Mouse (Mus musculus): Measurements from ENCODE around the gene Ctdspl. TPM values are rescaled to one million over a fixed set of nuclear protein-coding genes. Genes with fewer than 3 reads are reported as not detected.

Ctdspl gene
- polyA plus RNA-seq, 1 experiment from 2014 or later, result 9.0 TPM

DNA sequence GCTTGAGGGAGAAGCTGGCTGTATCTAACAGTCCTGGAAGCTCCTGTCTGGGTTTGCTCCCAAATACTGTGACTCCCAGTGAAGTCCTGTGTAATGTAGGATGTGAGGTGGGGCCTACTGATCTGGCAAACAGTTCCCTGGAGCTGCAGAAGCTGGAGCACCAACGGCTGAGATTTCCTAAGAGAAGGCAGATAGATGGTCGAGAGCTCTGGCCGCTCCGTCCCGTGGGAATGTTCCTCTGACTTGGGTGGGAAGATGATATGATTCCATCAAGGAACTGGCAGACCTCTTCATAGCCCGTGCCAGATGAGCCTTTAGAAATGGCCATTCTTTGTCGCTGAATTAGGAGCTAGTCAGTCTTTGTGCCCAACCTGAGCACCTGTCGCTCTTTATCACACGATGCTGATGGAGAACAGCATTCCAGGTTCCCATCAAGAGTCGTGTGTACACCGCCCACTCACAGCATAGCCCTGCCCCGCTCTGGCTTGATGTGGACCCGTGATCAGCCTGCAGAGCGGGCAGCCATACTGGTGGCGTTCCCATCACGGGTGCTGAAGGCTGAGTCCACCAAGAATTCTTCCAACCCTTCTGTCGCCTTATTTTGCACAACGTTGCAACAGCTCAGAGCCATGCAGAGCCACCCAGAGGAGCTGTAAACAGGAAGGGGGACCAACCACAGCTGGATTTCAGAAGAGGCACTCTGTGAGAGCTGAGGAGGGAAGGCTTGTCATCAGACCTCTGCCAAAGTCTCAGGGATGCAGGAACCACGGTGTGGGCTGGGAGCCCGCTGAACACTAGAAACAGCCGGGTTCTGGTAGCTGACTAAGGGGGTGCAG, 65.7 kb downstream of the Ctdspl start:
- Histone ChIP-seq H3K9ac (ENCODE audit: low read length) (no peak overlapping the region), H3K4me1 (replicated peaks; ENCODE audit: control insufficient read depth, insufficient read depth, low read length) (peaks cover 9% of the 10 kb centered on the region), H3K27ac (ENCODE audit: low read depth, low read length) (no peak overlapping the region), H3K9me3 (ENCODE audit: control insufficient read depth, low read length) (no peaks in the 10 kb centered on the region), H3K27me3 (ENCODE audit: control insufficient read depth, insufficient read depth, low read length) (no peaks in the 10 kb centered on the region), H3K4me3 (ENCODE audit: low read depth, low read length) (no peak overlapping the region), H3K4me2 (ENCODE audit: low read depth, low read length, severe bottlenecking) (no peak overlapping the region), H3K36me3 (ENCODE audit: control insufficient read depth, insufficient read depth, low read length) (no peaks in the 10 kb centered on the region)
- no peak for ATAC-seq (replicated peaks; ENCODE audit: low FRiP score)
- DNase-seq (ENCODE audit: low spot score), result no peak
- WGBS, result 95% methylated on average over 21 of the region's 21 CpGs

DNA sequence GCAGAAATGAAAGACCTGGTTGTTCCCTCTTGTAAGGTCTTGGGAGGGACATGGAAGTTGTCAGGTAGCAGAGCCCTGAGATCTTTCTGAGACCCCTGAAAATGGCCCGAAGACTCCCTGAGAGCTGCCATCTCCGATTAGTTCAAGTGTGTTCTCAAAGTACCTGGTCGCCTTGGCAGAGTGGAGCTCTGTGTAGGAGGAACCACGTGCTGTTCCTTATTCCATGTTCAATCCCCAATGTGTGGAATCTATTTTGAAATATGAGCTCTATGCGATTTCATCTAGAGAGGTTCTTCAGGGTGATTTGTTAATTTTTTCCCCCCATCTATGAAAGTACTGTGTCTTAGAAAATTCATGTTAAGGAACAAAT, 66.3 kb downstream of the Ctdspl start:
- Histone ChIP-seq H3K27ac (ENCODE audit: low read depth, low read length) (no peak overlapping the region), H3K36me3 (ENCODE audit: control insufficient read depth, insufficient read depth, low read length) (no peaks in the 10 kb centered on the region), H3K9ac (ENCODE audit: low read length) (no peak overlapping the region), H3K4me3 (ENCODE audit: low read depth, low read length) (no peak overlapping the region), H3K9me3 (ENCODE audit: control insufficient read depth, low read length) (no peaks in the 10 kb centered on the region), H3K4me2 (ENCODE audit: low read depth, low read length, severe bottlenecking) (no peak overlapping the region), H3K4me1 (replicated peaks; ENCODE audit: control insufficient read depth, insufficient read depth, low read length) (peaks cover 9% of the 10 kb centered on the region), H3K27me3 (ENCODE audit: control insufficient read depth, insufficient read depth, low read length) (no peaks in the 10 kb centered on the region)
- WGBS, result 91% methylated on average over 5 of the region's 5 CpGs
- no peak for ATAC-seq (replicated peaks; ENCODE audit: low FRiP score)
- no peak for DNase-seq (ENCODE audit: low spot score)

DNA sequence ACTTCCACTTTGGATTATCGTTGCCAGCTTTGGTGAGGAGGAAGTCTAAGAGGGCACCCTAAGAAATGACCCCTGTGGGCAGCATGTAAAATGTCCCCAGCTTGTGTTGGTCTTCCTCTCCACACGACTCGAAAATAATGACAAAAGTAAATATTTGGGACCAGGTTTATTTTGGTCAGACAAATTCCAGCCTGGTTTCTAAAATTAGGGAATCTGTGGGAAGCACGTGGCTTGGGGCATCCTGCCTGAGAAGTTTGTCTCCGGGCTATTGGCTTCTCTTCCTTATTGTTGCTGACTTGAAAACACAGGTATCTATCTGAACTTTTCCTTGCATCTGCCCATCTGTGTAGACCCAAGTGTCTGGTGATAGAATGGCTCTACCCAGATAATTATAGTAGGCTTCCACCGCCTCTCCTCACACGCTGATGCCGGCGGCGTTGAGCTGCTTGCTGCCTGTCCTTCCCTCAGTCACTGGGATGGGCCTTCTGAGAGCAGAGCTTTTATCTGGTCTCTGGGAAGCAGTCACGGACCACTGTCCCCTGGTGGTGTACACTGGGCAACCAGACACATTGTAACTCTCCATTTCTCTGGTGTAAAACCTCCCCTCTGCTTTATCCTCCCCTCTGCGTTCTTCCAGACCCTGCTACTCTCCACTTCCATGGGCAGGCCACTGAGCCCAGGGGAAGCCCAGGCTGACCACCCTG, 68.4 kb downstream of the Ctdspl start:
- H3K27ac ChIP-seq (ENCODE audit: low read depth, low read length), result no peak overlapping the region
- H3K27me3 ChIP-seq (ENCODE audit: control insufficient read depth, insufficient read depth, low read length), result no peaks in the 10 kb centered on the region
- DNase-seq (ENCODE audit: low spot score) (no peak), ATAC-seq (replicated peaks; ENCODE audit: low FRiP score) (no peak)
- no peaks in the 10 kb centered on the region for H3K36me3 ChIP-seq (ENCODE audit: control insufficient read depth, insufficient read depth, low read length)
- H3K4me3 ChIP-seq (ENCODE audit: low read depth, low read length), result no peak overlapping the region
- no peaks in the 10 kb centered on the region for H3K4me1 ChIP-seq (replicated peaks; ENCODE audit: control insufficient read depth, insufficient read depth, low read length)
- H3K9ac ChIP-seq (ENCODE audit: low read length), result no peak overlapping the region
- H3K4me2 ChIP-seq (ENCODE audit: low read depth, low read length, severe bottlenecking), result no peak overlapping the region
- 81% methylated on average over 12 of the region's 12 CpGs for WGBS
- H3K9me3 ChIP-seq (ENCODE audit: control insufficient read depth, low read length), result no peaks in the 10 kb centered on the region

DNA sequence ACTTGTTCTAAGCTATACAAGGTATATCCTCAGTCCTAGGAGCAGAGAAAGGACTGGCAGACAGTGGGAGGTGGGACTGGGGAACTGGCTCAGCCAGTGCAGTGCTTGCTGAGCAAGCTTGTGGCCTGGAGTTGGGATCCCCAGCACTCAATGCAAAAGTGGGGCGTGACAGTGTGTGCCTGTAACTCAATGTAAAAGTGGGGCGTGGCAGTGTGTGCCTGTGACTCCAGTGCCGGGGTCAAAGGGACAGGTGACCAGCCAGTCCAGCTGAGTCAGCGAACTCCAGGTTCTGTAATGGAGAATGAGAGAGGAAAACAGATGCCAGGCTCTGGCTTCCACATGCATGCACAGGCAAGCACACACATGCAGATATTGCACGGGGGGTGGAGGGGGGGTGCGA, 69.3 kb downstream of the Ctdspl start:
- no peak for ATAC-seq (replicated peaks; ENCODE audit: low FRiP score)

DNA sequence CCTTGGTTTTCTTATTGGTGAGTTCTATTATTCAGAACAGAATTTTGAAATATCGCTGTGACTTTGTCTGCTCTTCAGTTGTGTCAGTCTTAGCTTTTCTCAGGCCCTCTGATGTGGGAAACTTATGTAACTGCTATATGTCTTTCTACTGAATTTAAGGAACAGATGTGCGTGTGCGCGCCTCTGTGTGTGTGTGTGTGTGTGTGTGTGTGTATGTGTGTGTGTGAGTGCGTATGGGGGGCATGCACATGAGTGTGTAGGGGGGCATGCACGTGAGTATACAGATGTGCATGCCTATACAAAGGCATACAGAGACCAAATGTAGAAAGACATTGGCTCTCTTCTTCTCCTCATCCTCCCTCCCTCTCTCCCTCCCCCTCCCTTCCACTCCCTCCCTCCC, 71.0 kb downstream of the Ctdspl start:
- DNase-seq (ENCODE audit: low spot score), result no peak
- 98% methylated on average over 6 of the region's 6 CpGs for WGBS
- Histone ChIP-seq H3K36me3 (ENCODE audit: control insufficient read depth, insufficient read depth, low read length) (no peaks in the 10 kb centered on the region), H3K27ac (ENCODE audit: low read depth, low read length) (no peak overlapping the region), H3K4me3 (ENCODE audit: low read depth, low read length) (no peak overlapping the region), H3K27me3 (ENCODE audit: control insufficient read depth, insufficient read depth, low read length) (no peaks in the 10 kb centered on the region), H3K9me3 (ENCODE audit: control insufficient read depth, low read length) (no peaks in the 10 kb centered on the region), H3K4me2 (ENCODE audit: low read depth, low read length, severe bottlenecking) (no peak overlapping the region), H3K4me1 (replicated peaks; ENCODE audit: control insufficient read depth, insufficient read depth, low read length) (no peaks in the 10 kb centered on the region), H3K9ac (ENCODE audit: low read length) (no peak overlapping the region)
- no peak for ATAC-seq (replicated peaks; ENCODE audit: low FRiP score)

More for the DNA sequence above, 69.3 kb downstream of the Ctdspl start:
- H3K27ac ChIP-seq (ENCODE audit: low read depth, low read length), result no peak overlapping the region
- H3K36me3 ChIP-seq (ENCODE audit: control insufficient read depth, insufficient read depth, low read length), result no peaks in the 10 kb centered on the region
- WGBS, result 84% methylated on average over 6 of the region's 6 CpGs
- no peaks in the 10 kb centered on the region for H3K27me3 ChIP-seq (ENCODE audit: control insufficient read depth, insufficient read depth, low read length)
- H3K4me3 ChIP-seq (ENCODE audit: low read depth, low read length), result no peak overlapping the region
- no peaks in the 10 kb centered on the region for H3K9me3 ChIP-seq (ENCODE audit: control insufficient read depth, low read length)
- DNase-seq (ENCODE audit: low spot score), result no peak
- H3K4me2 ChIP-seq (ENCODE audit: low read depth, low read length, severe bottlenecking), result no peak overlapping the region
- no peak overlapping the region for H3K9ac ChIP-seq (ENCODE audit: low read length)
- no peaks in the 10 kb centered on the region for H3K4me1 ChIP-seq (replicated peaks; ENCODE audit: control insufficient read depth, insufficient read depth, low read length)

DNA sequence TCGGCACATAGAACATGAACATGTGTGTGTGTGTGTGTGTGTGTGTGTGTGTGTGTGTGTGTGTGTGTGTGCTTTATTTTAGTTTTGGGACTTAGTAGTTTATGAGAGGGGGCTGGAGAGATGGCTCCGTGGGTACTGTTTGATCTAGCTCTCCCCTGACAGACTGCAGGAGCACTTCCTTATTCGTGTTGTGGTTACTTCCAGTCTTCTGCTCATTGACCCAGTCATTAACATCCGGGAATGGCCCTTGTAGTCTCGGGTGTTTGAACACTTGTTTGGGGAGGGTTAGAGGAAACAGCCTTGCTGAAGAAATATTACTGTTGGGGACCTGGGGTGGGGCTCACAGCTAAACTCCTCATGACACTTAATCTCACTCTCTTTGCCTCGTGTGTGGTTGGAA, 73.9 kb downstream of the Ctdspl start:
- Histone ChIP-seq H3K9me3 (ENCODE audit: control insufficient read depth, low read length) (no peaks in the 10 kb centered on the region), H3K4me3 (ENCODE audit: low read depth, low read length) (no peak overlapping the region), H3K9ac (ENCODE audit: low read length) (no peak overlapping the region), H3K4me1 (replicated peaks; ENCODE audit: control insufficient read depth, insufficient read depth, low read length) (0 out of 2 replicates have a peak, but pooled peaks cover 4% of the 10 kb centered on the region), H3K27me3 (ENCODE audit: control insufficient read depth, insufficient read depth, low read length) (no peaks in the 10 kb centered on the region), H3K27ac (ENCODE audit: low read depth, low read length) (no peak overlapping the region), H3K36me3 (ENCODE audit: control insufficient read depth, insufficient read depth, low read length) (no peaks in the 10 kb centered on the region), H3K4me2 (ENCODE audit: low read depth, low read length, severe bottlenecking) (no peak overlapping the region)
- 76% methylated on average over 6 of the region's 6 CpGs for WGBS
- ATAC-seq (replicated peaks; ENCODE audit: low FRiP score) (no peak), DNase-seq (ENCODE audit: low spot score) (no peak)

DNA sequence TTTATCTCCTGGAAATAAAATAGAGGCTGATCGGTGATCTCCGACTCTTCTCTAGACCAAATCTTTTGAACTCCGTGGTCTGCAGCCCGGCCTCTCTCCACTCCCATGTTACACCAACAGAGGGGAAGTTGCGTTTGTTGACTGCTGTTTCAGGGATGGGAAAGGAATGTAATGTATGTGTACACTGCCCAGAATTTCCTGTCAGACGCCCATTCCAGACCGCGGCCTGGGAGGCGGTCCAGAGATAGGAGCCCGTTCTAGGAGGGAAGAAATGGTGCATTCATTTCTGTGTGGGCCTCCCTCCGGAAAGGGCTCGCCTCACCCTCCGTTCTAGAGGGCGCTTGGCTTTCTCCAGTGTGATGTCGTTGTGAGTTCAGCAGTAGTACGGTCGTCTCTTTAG, 76.0 kb downstream of the Ctdspl start:
- H3K27ac ChIP-seq (ENCODE audit: low read depth, low read length), result no peak overlapping the region

DNA sequence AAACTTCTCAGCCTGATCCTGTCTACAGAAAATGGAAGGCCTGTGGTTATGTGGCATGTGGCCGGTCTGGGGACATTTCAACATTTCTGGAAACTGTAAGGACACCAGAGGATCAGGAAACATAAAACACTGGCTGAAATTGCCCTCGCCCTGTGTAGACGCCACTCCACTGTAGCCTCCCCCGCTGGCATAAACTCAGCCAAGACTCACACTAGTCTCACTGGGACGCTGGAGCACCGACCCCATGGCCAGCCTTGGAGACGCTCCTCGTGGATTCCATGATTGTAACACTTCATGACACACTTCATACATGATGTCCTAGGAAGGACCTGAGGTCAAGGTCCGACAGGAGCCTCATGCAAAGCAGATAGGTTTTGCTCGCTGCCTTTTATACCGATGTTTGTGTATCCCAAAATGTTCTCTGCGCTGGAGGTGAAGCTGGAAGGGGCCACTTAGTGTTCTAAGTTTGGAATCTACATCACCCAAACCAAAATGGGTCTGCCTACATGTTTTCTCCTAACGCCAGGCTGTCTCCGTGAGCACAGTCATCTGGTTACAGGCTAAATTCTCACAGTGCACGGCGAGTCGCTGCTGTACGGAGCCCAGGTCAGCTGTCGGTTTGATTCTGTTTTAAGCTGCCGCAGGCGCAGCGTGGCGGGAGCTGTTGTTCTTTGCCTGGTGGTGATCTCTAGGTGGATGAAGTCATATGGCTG, 77.9 kb downstream of the Ctdspl start:
- Histone ChIP-seq H3K4me3 (ENCODE audit: low read depth, low read length) (no peak overlapping the region), H3K9ac (ENCODE audit: low read length) (no peak overlapping the region), H3K4me2 (ENCODE audit: low read depth, low read length, severe bottlenecking) (no peak overlapping the region), H3K27me3 (ENCODE audit: control insufficient read depth, insufficient read depth, low read length) (no peaks in the 10 kb centered on the region), H3K9me3 (ENCODE audit: control insufficient read depth, low read length) (no peaks in the 10 kb centered on the region), H3K36me3 (ENCODE audit: control insufficient read depth, insufficient read depth, low read length) (no peaks in the 10 kb centered on the region), H3K27ac (ENCODE audit: low read depth, low read length) (no peak overlapping the region), H3K4me1 (replicated peaks; ENCODE audit: control insufficient read depth, insufficient read depth, low read length) (peaks cover 7% of the 10 kb centered on the region; the same call in 1 of the 2 replicates)
- WGBS, result 91% methylated on average over 23 of the region's 23 CpGs
- ATAC-seq (replicated peaks; ENCODE audit: low FRiP score) (no peak), DNase-seq (ENCODE audit: low spot score) (no peak)

More for the DNA sequence above, 76.0 kb downstream of the Ctdspl start:
- H3K9me3 ChIP-seq (ENCODE audit: control insufficient read depth, low read length), result no peaks in the 10 kb centered on the region
- ATAC-seq (replicated peaks; ENCODE audit: low FRiP score) (no peak), DNase-seq (ENCODE audit: low spot score) (no peak)
- no peak overlapping the region for H3K4me3 ChIP-seq (ENCODE audit: low read depth, low read length)
- no peak overlapping the region for H3K4me2 ChIP-seq (ENCODE audit: low read depth, low read length, severe bottlenecking)
- no peaks in the 10 kb centered on the region for H3K27me3 ChIP-seq (ENCODE audit: control insufficient read depth, insufficient read depth, low read length)
- H3K36me3 ChIP-seq (ENCODE audit: control insufficient read depth, insufficient read depth, low read length), result no peaks in the 10 kb centered on the region
- WGBS, result 85% methylated on average over 17 of the region's 17 CpGs
- H3K4me1 ChIP-seq (replicated peaks; ENCODE audit: control insufficient read depth, insufficient read depth, low read length), result peaks cover 7% of the 10 kb centered on the region; the same call in 1 of the 2 replicates
- no peak overlapping the region for H3K9ac ChIP-seq (ENCODE audit: low read length)
